Mouse (Mus musculus): ENCODE data around the gene Rnf208. TPM values are rescaled to one million over a fixed set of nuclear protein-coding genes. Genes with fewer than 3 reads are reported as not detected.

Rnf208 gene
- polyA plus RNA-seq, 1 experiment from 2014 or later = 11.3 TPM

GRCm38 (mm10) chr2:25200631-25201030, 41.4 kb upstream of the Rnf208 start:
- Histone ChIP-seq H3K4me3 (replicated peaks; ENCODE audit: low read length) (no peak overlapping the region), H3K27me3 (ENCODE audit: control insufficient read depth, insufficient read depth, low read length) (no peaks in the 10 kb centered on the region), H3K9ac (ENCODE audit: low read length) (no peak overlapping the region), H3K9me3 (replicated peaks; ENCODE audit: control insufficient read depth, low read length) (no peaks in the 10 kb centered on the region), H3K4me1 (ENCODE audit: control insufficient read depth, insufficient read depth, low read length) (peaks cover 10% of the 10 kb centered on the region; the same call in 1 of the 2 replicates), H3K36me3 (ENCODE audit: control insufficient read depth, insufficient read depth, low read length) (peaks cover 18% of the 10 kb centered on the region), H3K27ac (ENCODE audit: low read length) (no peak overlapping the region), H3K4me2 (ENCODE audit: low read depth, low read length) (no peak overlapping the region)
- no peak for ATAC-seq (ENCODE audit: insufficient read depth, low FRiP score)
- 90% methylated on average over 2 of the region's 2 CpGs for WGBS

GRCm38 (mm10) chr2:25203631-25204214, 38.3 kb upstream of the Rnf208 start:
- WGBS = 63% methylated on average over 4 of the region's 4 CpGs
- no peak overlapping the region for H3K27ac ChIP-seq (ENCODE audit: low read length)
- H3K4me3 ChIP-seq (replicated peaks; ENCODE audit: low read length) = no peak overlapping the region
- peaks cover 19% of the 10 kb centered on the region for H3K36me3 ChIP-seq (ENCODE audit: control insufficient read depth, insufficient read depth, low read length)
- ATAC-seq (ENCODE audit: insufficient read depth, low FRiP score) = no peak; the same call in 1 of the 2 replicates
- H3K27me3 ChIP-seq (ENCODE audit: control insufficient read depth, insufficient read depth, low read length) = no peaks in the 10 kb centered on the region
- H3K9me3 ChIP-seq (replicated peaks; ENCODE audit: control insufficient read depth, low read length) = no peaks in the 10 kb centered on the region
- H3K4me2 ChIP-seq (ENCODE audit: low read depth, low read length) = no peak overlapping the region
- H3K9ac ChIP-seq (ENCODE audit: low read length) = no peak overlapping the region
- 0 out of 2 replicates have a peak, but pooled peaks cover 6% of the 10 kb centered on the region for H3K4me1 ChIP-seq (ENCODE audit: control insufficient read depth, insufficient read depth, low read length)

- Histone ChIP-seq H3K9ac (ENCODE audit: low read length) (no peak overlapping the region), H3K4me3 (replicated peaks; ENCODE audit: low read length) (no peak overlapping the region), H3K4me2 (ENCODE audit: low read depth, low read length) (no peak overlapping the region), H3K36me3 (ENCODE audit: control insufficient read depth, insufficient read depth, low read length) (peaks cover 9% of the 10 kb centered on the region; the same call in 1 of the 2 replicates), H3K4me1 (ENCODE audit: control insufficient read depth, insufficient read depth, low read length) (peaks cover 17% of the 10 kb centered on the region), H3K27ac (ENCODE audit: low read length) (no peak overlapping the region), H3K9me3 (replicated peaks; ENCODE audit: control insufficient read depth, low read length) (no peaks in the 10 kb centered on the region), H3K27me3 (ENCODE audit: control insufficient read depth, insufficient read depth, low read length) (no peaks in the 10 kb centered on the region)
- ATAC-seq (ENCODE audit: insufficient read depth, low FRiP score) = no peak
- 78% methylated on average over 1 of the region's 1 CpGs for WGBS
Measured at GRCm38 (mm10) chr2:25207593-25207992, 34.5 kb upstream of the Rnf208 start.

- Histone ChIP-seq H3K36me3 (ENCODE audit: control insufficient read depth, insufficient read depth, low read length) (0 out of 2 replicates have a peak, but pooled peaks cover 4% of the 10 kb centered on the region), H3K4me2 (ENCODE audit: low read depth, low read length) (peak overlapping the region; percentile 89), H3K27me3 (ENCODE audit: control insufficient read depth, insufficient read depth, low read length) (no peaks in the 10 kb centered on the region), H3K9ac (ENCODE audit: low read length) (peak overlapping the region; percentile 97), H3K4me1 (ENCODE audit: control insufficient read depth, insufficient read depth, low read length) (peaks cover 17% of the 10 kb centered on the region), H3K9me3 (replicated peaks; ENCODE audit: control insufficient read depth, low read length) (no peaks in the 10 kb centered on the region), H3K4me3 (replicated peaks; ENCODE audit: low read length) (peak overlapping the region; percentile 92), H3K27ac (ENCODE audit: low read length) (peak overlapping the region; percentile 81)
- WGBS = under 1% methylated on average over 24 of the region's 24 CpGs
- peak; percentile 18; the same call in 1 of the 2 replicates for ATAC-seq (ENCODE audit: insufficient read depth, low FRiP score)
Measured at GRCm38 (mm10) chr2:25210686-25211085, 31.4 kb upstream of the Rnf208 start.

- Histone ChIP-seq H3K4me1 (ENCODE audit: control insufficient read depth, insufficient read depth, low read length) (peaks cover 17% of the 10 kb centered on the region), H3K4me2 (ENCODE audit: low read depth, low read length) (peak within 1 kb of the TSS; percentile 89), H3K9me3 (replicated peaks; ENCODE audit: control insufficient read depth, low read length) (no peaks in the 10 kb centered on the region), H3K27me3 (ENCODE audit: control insufficient read depth, insufficient read depth, low read length) (no peaks in the 10 kb centered on the region), H3K36me3 (ENCODE audit: control insufficient read depth, insufficient read depth, low read length) (0 out of 2 replicates have a peak, but pooled peaks cover 4% of the 10 kb centered on the region), H3K9ac (ENCODE audit: low read length) (peak within 1 kb of the TSS; percentile 97), H3K27ac (ENCODE audit: low read length) (peak within 1 kb of the TSS; percentile 81), H3K4me3 (replicated peaks; ENCODE audit: low read length) (peak within 1 kb of the TSS; percentile 92)
- ATAC-seq (ENCODE audit: insufficient read depth, low FRiP score) = peak; percentile 91
- under 1% methylated on average over 44 of the region's 44 CpGs for WGBS
Measured at GRCm38 (mm10) chr2:25211121-25211670, 30.9 kb upstream of the Rnf208 start, which contains the start of gene Nelfb. Gene Nelfb, minus strand, starts transcription at chr2:25211489.

GRCm38 (mm10) chr2:25213266-25213865, 28.7 kb upstream of the Rnf208 start:
- 60% methylated on average over 23 of the region's 23 CpGs for WGBS
- no peak for ATAC-seq (ENCODE audit: insufficient read depth, low FRiP score)
- Histone ChIP-seq H3K27ac (ENCODE audit: low read length) (no peak overlapping the region), H3K4me3 (replicated peaks; ENCODE audit: low read length) (no peak overlapping the region), H3K4me2 (ENCODE audit: low read depth, low read length) (no peak overlapping the region), H3K36me3 (ENCODE audit: control insufficient read depth, insufficient read depth, low read length) (no peaks in the 10 kb centered on the region), H3K4me1 (ENCODE audit: control insufficient read depth, insufficient read depth, low read length) (peaks cover 15% of the 10 kb centered on the region), H3K9ac (ENCODE audit: low read length) (no peak overlapping the region), H3K9me3 (replicated peaks; ENCODE audit: control insufficient read depth, low read length) (no peaks in the 10 kb centered on the region), H3K27me3 (ENCODE audit: control insufficient read depth, insufficient read depth, low read length) (no peaks in the 10 kb centered on the region)

- Histone ChIP-seq H3K36me3 (ENCODE audit: control insufficient read depth, insufficient read depth, low read length) (no peaks in the 10 kb centered on the region), H3K9ac (ENCODE audit: low read length) (no peak within 1 kb of the TSS), H3K4me2 (ENCODE audit: low read depth, low read length) (no peak within 1 kb of the TSS), H3K27me3 (ENCODE audit: control insufficient read depth, insufficient read depth, low read length) (no peaks in the 10 kb centered on the region), H3K4me1 (ENCODE audit: control insufficient read depth, insufficient read depth, low read length) (peaks cover 10% of the 10 kb centered on the region), H3K9me3 (replicated peaks; ENCODE audit: control insufficient read depth, low read length) (no peaks in the 10 kb centered on the region), H3K27ac (ENCODE audit: low read length) (no peak within 1 kb of the TSS), H3K4me3 (replicated peaks; ENCODE audit: low read length) (no peak within 1 kb of the TSS)
- 61% methylated on average over 3 of the region's 3 CpGs for WGBS
- no peak for ATAC-seq (ENCODE audit: insufficient read depth, low FRiP score)
Measured at GRCm38 (mm10) chr2:25214444-25214843, 27.6 kb upstream of the Rnf208 start, which contains the start of gene Stpg3. Gene Stpg3, minus strand, starts transcription at chr2:25214637.

GRCm38 (mm10) chr2:25217666-25218065, 24.4 kb upstream of the Rnf208 start:
- Histone ChIP-seq H3K4me3 (replicated peaks; ENCODE audit: low read length) (no peak overlapping the region), H3K4me1 (ENCODE audit: control insufficient read depth, insufficient read depth, low read length) (no peaks in the 10 kb centered on the region), H3K9me3 (replicated peaks; ENCODE audit: control insufficient read depth, low read length) (no peaks in the 10 kb centered on the region), H3K4me2 (ENCODE audit: low read depth, low read length) (no peak overlapping the region), H3K27ac (ENCODE audit: low read length) (no peak overlapping the region), H3K9ac (ENCODE audit: low read length) (no peak overlapping the region), H3K36me3 (ENCODE audit: control insufficient read depth, insufficient read depth, low read length) (0 out of 2 replicates have a peak, but pooled peaks cover 5% of the 10 kb centered on the region), H3K27me3 (ENCODE audit: control insufficient read depth, insufficient read depth, low read length) (no peaks in the 10 kb centered on the region)
- no peak for ATAC-seq (ENCODE audit: insufficient read depth, low FRiP score)
- 60% methylated on average over 2 of the region's 2 CpGs for WGBS

GRCm38 (mm10) chr2:25218445-25218844, 23.6 kb upstream of the Rnf208 start, which contains the start of gene Fam166a:
Gene Fam166a, plus strand, starts transcription at chr2:25218745.
- no peak for ATAC-seq (ENCODE audit: insufficient read depth, low FRiP score)
- no peak within 1 kb of the TSS for H3K9ac ChIP-seq (ENCODE audit: low read length)
- H3K9me3 ChIP-seq (replicated peaks; ENCODE audit: control insufficient read depth, low read length) = no peaks in the 10 kb centered on the region
- no peak within 1 kb of the TSS for H3K27ac ChIP-seq (ENCODE audit: low read length)
- H3K36me3 ChIP-seq (ENCODE audit: control insufficient read depth, insufficient read depth, low read length) = 0 out of 2 replicates have a peak, but pooled peaks cover 5% of the 10 kb centered on the region
- no peaks in the 10 kb centered on the region for H3K27me3 ChIP-seq (ENCODE audit: control insufficient read depth, insufficient read depth, low read length)
- no peak within 1 kb of the TSS for H3K4me2 ChIP-seq (ENCODE audit: low read depth, low read length)
- peaks cover 3% of the 10 kb centered on the region for H3K4me1 ChIP-seq (ENCODE audit: control insufficient read depth, insufficient read depth, low read length)
- no peak within 1 kb of the TSS for H3K4me3 ChIP-seq (replicated peaks; ENCODE audit: low read length)

All from stomach, embryonic 16.5 days (tissue).